Mouse (Mus musculus): ENCODE results near the gene Gm5767. TPM values are rescaled to one million over a fixed set of nuclear protein-coding genes. Genes with fewer than 3 reads are reported as not detected.

Gene Gm5767
- polyA plus RNA-seq, 1 experiment from 2014 or later: not detected

- H3K4me3 ChIP-seq: no peak overlapping the region
- H3K36me3 ChIP-seq (ENCODE audit: poor library complexity, severe bottlenecking): peaks cover 46% of the 10 kb centered on the region
- 58% methylated on average over 7 of the region's 7 CpGs for WGBS
- no peak overlapping the region for H3K27ac ChIP-seq
- H3K4me2 ChIP-seq: no peak overlapping the region
- peak; percentile 65 for ATAC-seq
- H3K9ac ChIP-seq: no peak overlapping the region
- H3K9me3 ChIP-seq (replicated peaks): no peaks in the 10 kb centered on the region
- no peaks in the 10 kb centered on the region for H3K27me3 ChIP-seq
- no peaks in the 10 kb centered on the region for H3K4me1 ChIP-seq
Observed at GRCm38 (mm10) chr16:8686121-8686870, 5.7 kb downstream of the Gm5767 start.

- no peak overlapping the region for H3K27ac ChIP-seq
- peaks cover 53% of the 10 kb centered on the region for H3K36me3 ChIP-seq (ENCODE audit: poor library complexity, severe bottlenecking)
- H3K9me3 ChIP-seq (replicated peaks): no peaks in the 10 kb centered on the region
- no peak overlapping the region for H3K4me3 ChIP-seq
- no peaks in the 10 kb centered on the region for H3K27me3 ChIP-seq
- no peaks in the 10 kb centered on the region for H3K4me1 ChIP-seq
- 89% methylated on average over 11 of the region's 11 CpGs for WGBS
- H3K9ac ChIP-seq: peak overlapping the region; percentile 31; the same call in 1 of the 2 replicates
- 0 out of 2 replicates have a peak, but pooled peaks have one; percentile 9 for ATAC-seq
- no peak overlapping the region for H3K4me2 ChIP-seq
Observed at GRCm38 (mm10) chr16:8686871-8687535, 6.4 kb downstream of the Gm5767 start.

GRCm38 (mm10) chr16:8687559-8688112 is 7.1 kb downstream of the Gm5767 start:
- H3K4me2 ChIP-seq: no peak overlapping the region
- no peak overlapping the region for H3K4me3 ChIP-seq
- H3K9me3 ChIP-seq (replicated peaks): no peaks in the 10 kb centered on the region
- H3K36me3 ChIP-seq (ENCODE audit: poor library complexity, severe bottlenecking): peaks cover 59% of the 10 kb centered on the region
- H3K4me1 ChIP-seq: no peaks in the 10 kb centered on the region
- H3K27me3 ChIP-seq: no peaks in the 10 kb centered on the region
- no peak overlapping the region for H3K27ac ChIP-seq
- H3K9ac ChIP-seq: no peak overlapping the region
- ATAC-seq: no peak

- no peak overlapping the region for H3K9ac ChIP-seq
- peaks cover 83% of the 10 kb centered on the region for H3K36me3 ChIP-seq (ENCODE audit: poor library complexity, severe bottlenecking)
- WGBS: 74% methylated on average over 11 of the region's 11 CpGs
- no peaks in the 10 kb centered on the region for H3K9me3 ChIP-seq (replicated peaks)
- H3K4me1 ChIP-seq: no peaks in the 10 kb centered on the region
- no peak overlapping the region for H3K4me2 ChIP-seq
- no peak overlapping the region for H3K4me3 ChIP-seq
- no peak for ATAC-seq
- H3K27me3 ChIP-seq: no peaks in the 10 kb centered on the region
- H3K27ac ChIP-seq: no peak overlapping the region
Observed at GRCm38 (mm10) chr16:8689979-8690656, 9.5 kb downstream of the Gm5767 start.

- H3K4me2 ChIP-seq: no peak overlapping the region
- H3K27me3 ChIP-seq: no peaks in the 10 kb centered on the region
- H3K4me1 ChIP-seq: no peaks in the 10 kb centered on the region
- WGBS: 92% methylated on average over 7 of the region's 7 CpGs
- H3K4me3 ChIP-seq: no peak overlapping the region
- peaks cover 89% of the 10 kb centered on the region for H3K36me3 ChIP-seq (ENCODE audit: poor library complexity, severe bottlenecking)
- H3K9ac ChIP-seq: no peak overlapping the region
- H3K9me3 ChIP-seq (replicated peaks): no peaks in the 10 kb centered on the region
- ATAC-seq: no peak
- H3K27ac ChIP-seq: no peak overlapping the region
Observed at GRCm38 (mm10) chr16:8691206-8691605, 10.6 kb downstream of the Gm5767 start.

GRCm38 (mm10) chr16:8699556-8699955 is 19.0 kb downstream of the Gm5767 start:
- Histone ChIP-seq H3K27me3 (no peaks in the 10 kb centered on the region), H3K4me3 (no peak overlapping the region), H3K4me1 (no peaks in the 10 kb centered on the region), H3K27ac (no peak overlapping the region), H3K9ac (no peak overlapping the region), H3K36me3 (ENCODE audit: poor library complexity, severe bottlenecking) (peaks cover 94% of the 10 kb centered on the region), H3K4me2 (no peak overlapping the region), H3K9me3 (replicated peaks) (no peaks in the 10 kb centered on the region)
- no peak for ATAC-seq
- 85% methylated on average over 8 of the region's 8 CpGs for WGBS

GRCm38 (mm10) chr16:8700586-8700985 is 20.0 kb downstream of the Gm5767 start:
- ATAC-seq: no peak
- Histone ChIP-seq H3K4me2 (no peak overlapping the region), H3K4me1 (no peaks in the 10 kb centered on the region), H3K27me3 (no peaks in the 10 kb centered on the region), H3K9me3 (replicated peaks) (no peaks in the 10 kb centered on the region), H3K9ac (no peak overlapping the region), H3K27ac (no peak overlapping the region), H3K36me3 (ENCODE audit: poor library complexity, severe bottlenecking) (peaks cover 91% of the 10 kb centered on the region), H3K4me3 (no peak overlapping the region)
- WGBS: 85% methylated on average over 3 of the region's 3 CpGs

- Histone ChIP-seq H3K4me2 (no peak overlapping the region), H3K4me1 (no peaks in the 10 kb centered on the region), H3K9me3 (replicated peaks) (no peaks in the 10 kb centered on the region), H3K36me3 (ENCODE audit: poor library complexity, severe bottlenecking) (peaks cover 92% of the 10 kb centered on the region), H3K9ac (no peak overlapping the region), H3K4me3 (no peak overlapping the region), H3K27ac (no peak overlapping the region), H3K27me3 (no peaks in the 10 kb centered on the region)
- no peak for ATAC-seq
- 80% methylated on average over 9 of the region's 9 CpGs for WGBS
Observed at GRCm38 (mm10) chr16:8711998-8712397, 31.4 kb downstream of the Gm5767 start.

- H3K4me3 ChIP-seq: no peak overlapping the region
- H3K9me3 ChIP-seq (replicated peaks): no peaks in the 10 kb centered on the region
- H3K4me1 ChIP-seq: 0 out of 2 replicates have a peak, but pooled peaks cover 4% of the 10 kb centered on the region
- H3K27me3 ChIP-seq: no peaks in the 10 kb centered on the region
- 87% methylated on average over 5 of the region's 5 CpGs for WGBS
- H3K27ac ChIP-seq: no peak overlapping the region
- no peak overlapping the region for H3K4me2 ChIP-seq
- H3K9ac ChIP-seq: no peak overlapping the region
- ATAC-seq: no peak
- H3K36me3 ChIP-seq (ENCODE audit: poor library complexity, severe bottlenecking): peaks cover 64% of the 10 kb centered on the region
Observed at GRCm38 (mm10) chr16:8714851-8715250, 34.3 kb downstream of the Gm5767 start.

GRCm38 (mm10) chr16:8715513-8716080 is 35.0 kb downstream of the Gm5767 start:
- Histone ChIP-seq H3K9ac (no peak overlapping the region), H3K36me3 (ENCODE audit: poor library complexity, severe bottlenecking) (peaks cover 56% of the 10 kb centered on the region)
- WGBS: 80% methylated on average over 10 of the region's 10 CpGs

GRCm38 (mm10) chr16:8716300-8716699 is 35.7 kb downstream of the Gm5767 start:
- H3K27ac ChIP-seq: no peak overlapping the region
- no peak overlapping the region for H3K9ac ChIP-seq
- no peaks in the 10 kb centered on the region for H3K27me3 ChIP-seq
- 0 out of 2 replicates have a peak, but pooled peaks cover 4% of the 10 kb centered on the region for H3K4me1 ChIP-seq
- WGBS: 84% methylated on average over 6 of the region's 6 CpGs
- no peak overlapping the region for H3K4me2 ChIP-seq
- no peaks in the 10 kb centered on the region for H3K9me3 ChIP-seq (replicated peaks)
- no peak for ATAC-seq
- peaks cover 49% of the 10 kb centered on the region for H3K36me3 ChIP-seq (ENCODE audit: poor library complexity, severe bottlenecking)
- H3K4me3 ChIP-seq: no peak overlapping the region

More at GRCm38 (mm10) chr16:8715513-8716080, 35.0 kb downstream of the Gm5767 start:
- H3K4me1 ChIP-seq: 0 out of 2 replicates have a peak, but pooled peaks cover 4% of the 10 kb centered on the region
- no peaks in the 10 kb centered on the region for H3K27me3 ChIP-seq
- no peak overlapping the region for H3K4me3 ChIP-seq
- ATAC-seq: no peak
- H3K27ac ChIP-seq: no peak overlapping the region
- H3K4me2 ChIP-seq: no peak overlapping the region
- H3K9me3 ChIP-seq (replicated peaks): no peaks in the 10 kb centered on the region
